Mouse (Mus musculus): ENCODE measurements at regions not wholly inside any gene's neighbourhood (a gene's known extent, or its start where the extent isn't known, plus 50 kb on each side); places are given as distances from the start of the nearest gene placed in this dataset.

GRCm38 (mm10) chr13:82496606-82497005 is 713.7 kb downstream of the Cetn3 start:
- no peak overlapping the region for H3K27ac ChIP-seq (ENCODE audit: insufficient read depth, low read depth, low read length)
- no peaks in the 10 kb centered on the region for H3K27me3 ChIP-seq (replicated peaks; ENCODE audit: control insufficient read depth, insufficient read depth, low read length)
- H3K36me3 ChIP-seq (ENCODE audit: control insufficient read depth, insufficient read depth, low read length): no peaks in the 10 kb centered on the region
- no peak overlapping the region for H3K4me3 ChIP-seq (ENCODE audit: insufficient read depth, low read depth, low read length)
- 87% methylated on average over 2 of the region's 2 CpGs for WGBS
- no peak for TF ChIP-seq POLR2A (IDR thresholded peaks at IDR 0.05; ENCODE audit: low read depth, low read length)
- TF ChIP-seq CTCF (conservative IDR thresholded peaks at IDR 0.05; ENCODE audit: insufficient read depth, insufficient read length, low read depth, low read length): no peak
- H3K4me1 ChIP-seq (ENCODE audit: control insufficient read depth, insufficient read depth, low read length): no peaks in the 10 kb centered on the region
- DNase-seq: no peak

- no peaks in the 10 kb centered on the region for H3K36me3 ChIP-seq (ENCODE audit: control insufficient read depth, insufficient read depth, low read length)
- H3K4me3 ChIP-seq (ENCODE audit: insufficient read depth, low read depth, low read length): no peak overlapping the region
- H3K27ac ChIP-seq (ENCODE audit: insufficient read depth, low read depth, low read length): no peak overlapping the region
- no peaks in the 10 kb centered on the region for H3K4me1 ChIP-seq (ENCODE audit: control insufficient read depth, insufficient read depth, low read length)
- no peak for TF ChIP-seq CTCF (conservative IDR thresholded peaks at IDR 0.05; ENCODE audit: insufficient read depth, insufficient read length, low read depth, low read length)
- TF ChIP-seq POLR2A (IDR thresholded peaks at IDR 0.05; ENCODE audit: low read depth, low read length): no peak
- no peak for DNase-seq
- WGBS: 88% methylated on average over 2 of the region's 2 CpGs
- no peaks in the 10 kb centered on the region for H3K27me3 ChIP-seq (replicated peaks; ENCODE audit: control insufficient read depth, insufficient read depth, low read length)
Measured at GRCm38 (mm10) chr13:82508176-82508575, 725.3 kb downstream of the Cetn3 start.

- no peak overlapping the region for H3K4me3 ChIP-seq (ENCODE audit: insufficient read depth, low read depth, low read length)
- WGBS: 75% methylated on average over 3 of the region's 3 CpGs
- no peaks in the 10 kb centered on the region for H3K36me3 ChIP-seq (ENCODE audit: control insufficient read depth, insufficient read depth, low read length)
- no peak for TF ChIP-seq POLR2A (IDR thresholded peaks at IDR 0.05; ENCODE audit: low read depth, low read length)
- TF ChIP-seq CTCF (conservative IDR thresholded peaks at IDR 0.05; ENCODE audit: insufficient read depth, insufficient read length, low read depth, low read length): no peak
- DNase-seq: no peak
- no peaks in the 10 kb centered on the region for H3K4me1 ChIP-seq (ENCODE audit: control insufficient read depth, insufficient read depth, low read length)
- no peak overlapping the region for H3K27ac ChIP-seq (ENCODE audit: insufficient read depth, low read depth, low read length)
- H3K27me3 ChIP-seq (replicated peaks; ENCODE audit: control insufficient read depth, insufficient read depth, low read length): no peaks in the 10 kb centered on the region
Measured at GRCm38 (mm10) chr13:82509512-82509911, 726.6 kb downstream of the Cetn3 start.
